Mouse (Mus musculus) cortical plate, adult 2 months (tissue): ENCODE measurements at regions not wholly inside any gene's neighbourhood (a gene's known extent, or its start where the extent isn't known, plus 50 kb on each side); places are given as distances from the start of the nearest gene placed in this dataset.

ENCODE experiments used
- CTCF ChIP-seq: fragments of 200-500 bp; IDR thresholded peaks from 2 replicates; pipeline ENCODE4 v1.5.1; 2011; ENCODE audit warnings: mild to moderate bottlenecking, control low read depth, low read length; ENCODE audit not compliant: insufficient read depth; ENCODE audit errors: extremely low read depth
- POLR2A ChIP-seq: fragments of 200-500 bp; IDR thresholded peaks from 2 replicates; pipeline ENCODE4 v1.6.1; 2011; ENCODE audit warnings: mild to moderate bottlenecking, low read length, control low read depth; ENCODE audit not compliant: insufficient read depth; ENCODE audit errors: extremely low read depth

DNA sequence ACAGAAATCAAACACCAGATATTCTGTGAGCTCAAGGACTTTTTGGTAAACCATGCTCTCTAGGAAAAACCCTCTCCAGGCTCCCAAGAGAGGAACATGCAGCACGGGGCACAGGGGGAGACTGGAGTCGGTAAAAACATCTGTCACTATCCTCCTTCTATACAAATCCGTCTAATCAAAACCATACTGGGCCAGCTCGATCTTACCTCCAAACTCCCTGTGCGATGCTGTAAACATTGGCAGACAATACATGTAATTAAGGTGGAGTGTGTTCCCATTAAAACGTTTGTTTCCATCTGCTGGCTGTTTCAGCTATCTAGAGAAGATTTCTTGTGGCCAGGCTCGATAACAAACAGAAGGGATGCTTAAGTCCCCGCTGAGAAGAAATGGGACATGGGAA lies 262.9 kb upstream of the Sox9 start:
- TF ChIP-seq POLR2A (no peak), CTCF (no peak)
